In genomic region chr12:81619302-81619701, GRCm38 (mm10) we compare ENCODE assay signal across 8 mouse cellular contexts. TPM values are rescaled to one million over a fixed set of nuclear protein-coding genes. Genes with fewer than 3 reads are reported as not detected.
DNase-seq lines count a peak whose midpoint lies in the region; ATAC-seq and TF ChIP-seq lines count a peak whose summit lies in the region.

No protein-coding gene starts in this region.

- H3K27ac ChIP-seq in lung, embryonic 14.5 days (ENCODE audit: low read depth), result no peak overlapping the region

- ATAC-seq in Patski, result peak; percentile 65
- peak; percentile 31; the same call in 1 of the 2 replicates for ATAC-seq in lung, embryonic 14.5 days (ENCODE audit: insufficient read depth)

- POLR2A ChIA-PET in Patski (lab: Charles Lee), result interaction anchor here (0.7 kb wide), 1 partner anchor 105 kb away, joined by 3 read pairs; no protein-coding TSS in a partner anchor

- H3K27me3 ChIP-seq in C2C12 (ENCODE audit: control insufficient read depth, insufficient read depth, insufficient read length) (no peaks in the 10 kb centered on the region), Patski (no peaks in the 10 kb centered on the region)
- H3K27me3 ChIP-seq in lung, embryonic 14.5 days (ENCODE audit: insufficient read depth, low read length), result no peaks in the 10 kb centered on the region

- no peak for DNase-seq in Patski (ENCODE audit: low read depth, low spot score)
- DNase-seq in cerebellum, postnatal 10 days, result peak; percentile 91 to 95
- DNase-seq in gastrocnemius, postnatal 10 days, result peak; percentile 68
- DNase-seq in kidney, postnatal 4 days, result peak; percentile 84 to 85
- peak; percentile 88 for DNase-seq in lung, embryonic 14.5 days
- peak; percentile 90 to 91 for DNase-seq in right cerebral cortex, adult 2 months (ENCODE audit: low spot score in 2 of 2)
- DNase-seq in urinary bladder, postnatal 25 days (ENCODE audit: low spot score), result peak; percentile 71

- H3K79me3 ChIP-seq in C2C12 (ENCODE audit: low read depth), result no peaks in the 10 kb centered on the region

- peak; percentile 40 for TF ChIP-seq CTCF in C2C12 (IDR thresholded peaks at IDR 0.05; ENCODE audit: control insufficient read depth, insufficient read depth, insufficient read length)
- TF ChIP-seq CTCF in Patski (IDR thresholded peaks at IDR 0.05), result peak; percentile 90
- peak; percentile 94 for TF ChIP-seq CTCF in lung, embryonic 14.5 days (IDR thresholded peaks at IDR 0.05; ENCODE audit: low read depth)

- H3K4me1 ChIP-seq in lung, embryonic 14.5 days (ENCODE audit: insufficient read depth), result no peaks in the 10 kb centered on the region

- CTCF ChIA-PET in Patski (lab: Charles Lee), result interaction anchor here (0.8 to 2.4 kb wide), 10 partner anchors 10 to 117 kb away, joined by 3 to 8 read pairs (median 3); partner anchors contain the start of gene Ttc9

- no peaks in the 10 kb centered on the region for H3K9me3 ChIP-seq in lung, embryonic 14.5 days (ENCODE audit: low read depth, low read length)

- H3K36me3 ChIP-seq in C2C12 (ENCODE audit: control insufficient read depth, insufficient read depth), result no peaks in the 10 kb centered on the region
- H3K36me3 ChIP-seq in lung, embryonic 14.5 days (ENCODE audit: insufficient read depth), result no peaks in the 10 kb centered on the region

- H3K4me3 ChIP-seq in C2C12 (ENCODE audit: insufficient read depth, poor library complexity, severe bottlenecking), result no peak overlapping the region
- no peak overlapping the region for H3K4me3 ChIP-seq in lung, embryonic 14.5 days (ENCODE audit: low read depth, low read length)

- H3K4me2 ChIP-seq in lung, embryonic 14.5 days, result no peak overlapping the region

- 18% methylated on average over 5 of the region's 5 CpGs for WGBS in lung, embryonic 14.5 days

- H3ac ChIP-seq in C2C12 (ENCODE audit: control insufficient read depth, insufficient read length, low read depth), result no peak overlapping the region

- no peaks in the 10 kb centered on the region for H3K79me2 ChIP-seq in C2C12 (ENCODE audit: control insufficient read depth, insufficient read depth)

- in situ Hi-C loops in Patski (cut with MboI; ENCODE audit: low pct_unique_long_range_greater_than_20kb), result loop anchor here (25.0 kb wide), 1 partner anchor 293 kb away; no protein-coding TSS in a partner anchor

- H3K9ac ChIP-seq in lung, embryonic 14.5 days, result no peak overlapping the region

TF ChIP-seq in C2C12, 6 proteins besides CTCF, POLR2A, EP300 and RAD21:
- TF ChIP-seq MYOD1 (IDR thresholded peaks at IDR 0.05; ENCODE audit: control insufficient read depth, insufficient read length, low read depth) (no peak), FOSL1 (IDR thresholded peaks at IDR 0.05; ENCODE audit: insufficient read depth, low read length, poor library complexity, severe bottlenecking) (no peak), MYOG (IDR thresholded peaks at IDR 0.05; ENCODE audit: control insufficient read depth, extremely low read depth, insufficient read length) (no peak), USF1 (IDR thresholded peaks at IDR 0.05; ENCODE audit: low read depth) (no peak)

RNA-seq across cellular contexts. Expression of gene Ttc9, which starts 11.7 kb away (rescaled TPM):
- 11.2 TPM for polyA plus RNA-seq in C2C12 (2012; fragmentation: generic; extraction: Trizol)
- polyA plus RNA-seq in Patski (2021), result 28.1 TPM
- total RNA-seq in gastrocnemius, postnatal 10 days (2021), result 10 to 100 TPM; 23.1 to 27.7 TPM
- 6.1 and 6.2 TPM in 2 replicates for polyA plus RNA-seq in lung, embryonic 14.5 days (2014; fragmentation: Nextera tagmentation; extraction: Ambion mirVana)

RNA-seq across cellular contexts. Expression of gene Med6, which starts 24.5 kb away (rescaled TPM):
- polyA plus RNA-seq in C2C12 (2012; fragmentation: generic; extraction: Trizol) (34.4 TPM), Patski (2021) (38.8 TPM)
- 10 to 100 TPM; 17.7 to 21.0 TPM for total RNA-seq in gastrocnemius, postnatal 10 days (2021)
- 63.6 and 65.5 TPM in 2 replicates for polyA plus RNA-seq in lung, embryonic 14.5 days (2014; fragmentation: Nextera tagmentation; extraction: Ambion mirVana)

RNA-seq across cellular contexts. Expression of gene Adam21, which starts 51.0 kb away (rescaled TPM):
- polyA plus RNA-seq in C2C12 (2012; fragmentation: generic; extraction: Trizol), result 0.04 TPM
- 0.15 TPM for polyA plus RNA-seq in Patski (2021)
- total RNA-seq in gastrocnemius, postnatal 10 days (2021), result under 1 TPM in 1 of 2 experiments, not detected in 1; 0.09 TPM
- 0.25 and 0.35 TPM in 2 replicates for polyA plus RNA-seq in lung, embryonic 14.5 days (2014; fragmentation: Nextera tagmentation; extraction: Ambion mirVana)

Comparison
In these comparisons a context has a peak if more than half of its experiments do, and no peak if none do; other contexts are left out.
1. CTCF ChIP-seq: peak in every context shown above with its lines; median percentile 94 in lung, embryonic 14.5 days; 90 in Patski; 40 in C2C12.